Comparison of ENCODE assay signal across 23 mouse cellular contexts in the genomic region with DNA sequence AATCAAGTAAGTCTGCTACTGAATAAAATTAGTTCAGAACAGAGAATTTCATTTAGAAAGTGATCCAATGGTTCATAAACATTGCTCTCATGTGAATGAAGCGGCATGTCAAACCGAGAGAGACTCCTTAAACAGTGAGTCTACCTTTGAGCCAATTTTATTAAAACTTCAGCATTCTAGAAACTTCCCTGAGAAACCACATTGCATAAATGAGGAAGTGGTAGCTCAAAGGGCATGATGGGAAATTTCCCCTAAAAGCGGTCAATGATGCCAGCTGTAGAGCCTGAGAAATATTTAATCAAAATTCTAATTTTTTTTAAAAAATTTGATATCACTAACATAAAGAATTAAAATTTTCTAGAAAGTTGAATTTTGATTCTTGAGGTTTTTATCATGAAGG. TPM values are rescaled to one million over a fixed set of nuclear protein-coding genes. Genes with fewer than 3 reads are reported as not detected.
"Had no signal": no experiment of that assay in that cellular context is flagged by ENCODE, and none has a peak within 500 bp of the region (broad histone marks: within the 10 kb centered on the region; RNA-seq: fewer than 3 reads in every experiment).

No protein-coding gene starts in this region.

- H3K9me3 ChIP-seq: liver, embryonic 13.5 days; midbrain, embryonic 10.5 days; neural tube, embryonic 12.5 days; neural tube, embryonic 15.5 days had no signal

- H3K36me3 ChIP-seq: liver, embryonic 13.5 days; midbrain, embryonic 10.5 days; neural tube, embryonic 12.5 days; neural tube, embryonic 15.5 days had no signal

- H3K4me1 ChIP-seq: liver, embryonic 13.5 days; megakaryocyte, embryonic 14.5 days had no signal

- H3K27me3 ChIP-seq: liver, embryonic 13.5 days; megakaryocyte, embryonic 14.5 days; neural tube, embryonic 12.5 days; neural tube, embryonic 15.5 days had no signal

- ATAC-seq: inflammation-experienced regulatory T-cells, adult 6 months; intestine, embryonic 16.5 days had no signal

- H3K27ac ChIP-seq: kidney, postnatal 0 days; layer of hippocampus, adult 2 months; left cerebral cortex, adult 2 months; liver, embryonic 13.5 days; midbrain, embryonic 10.5 days; neural tube, embryonic 12.5 days; neural tube, embryonic 15.5 days; stomach, postnatal 0 days had no signal

- H3K9ac ChIP-seq: liver, embryonic 13.5 days; neural tube, embryonic 12.5 days; neural tube, embryonic 15.5 days had no signal

- H3K4me3 ChIP-seq: layer of hippocampus, adult 2 months; left cerebral cortex, adult 2 months; liver, embryonic 13.5 days; megakaryocyte, embryonic 14.5 days; midbrain, embryonic 10.5 days; neural tube, embryonic 12.5 days; neural tube, embryonic 15.5 days had no signal

- DNase-seq: kidney, adult 18-20 months; kidney, adult 9 months; kidney, postnatal 25 days; layer of hippocampus, adult 9-11 months; layer of hippocampus, postnatal 36 days; liver, embryonic 13.5 days; lung, adult 2 months; lung, postnatal 14 days; lung, postnatal 4 days; midbrain, embryonic 14.5 days; right cerebral cortex, postnatal 4 days; thymus, adult 2 months; thymus, postnatal 25 days had no signal

- H3K4me2 ChIP-seq: liver, embryonic 13.5 days; neural tube, embryonic 12.5 days; neural tube, embryonic 15.5 days had no signal

RNA-seq across cellular contexts. Expression of a gene that starts 16.9 kb away (rescaled TPM):
- polyA plus RNA-seq: inflammation-experienced regulatory T-cells, adult 6 months had no signal
